Mouse (Mus musculus) cerebellum, adult 8-10 months (tissue): ENCODE results near the gene Cyren.

ENCODE experiments used
- DNase-seq: peaks from one replicate; pipeline ENCODE4 v3.0.0; 2022

The Cyren gene

GRCm38 (mm10) chr6:34865711-34866593, 11.9 kb downstream of the Cyren start:
- no peak for DNase-seq

GRCm38 (mm10) chr6:34865213-34865612, 12.6 kb downstream of the Cyren start:
- no peak for DNase-seq

- DNase-seq, result no peak
Observed at GRCm38 (mm10) chr6:34863786-34864514, 13.9 kb downstream of the Cyren start.

- no peak for DNase-seq
Observed at GRCm38 (mm10) chr6:34862791-34863403, 15.0 kb downstream of the Cyren start, which contains the start of gene Tmem140. Gene Tmem140, plus strand, starts transcription at chr6:34863146.

- DNase-seq, result no peak
Observed at GRCm38 (mm10) chr6:34862381-34862780, 15.5 kb downstream of the Cyren start.

GRCm38 (mm10) chr6:34861546-34862053, 16.3 kb downstream of the Cyren start:
- DNase-seq, result no peak

- DNase-seq, result no peak
Observed at GRCm38 (mm10) chr6:34832352-34832751, 45.5 kb downstream of the Cyren start.

GRCm38 (mm10) chr6:34824406-34824805, 53.5 kb downstream of the Cyren start:
- no peak for DNase-seq
